Mouse (Mus musculus): ENCODE measurements around the gene Kcnj12. TPM values are rescaled to one million over a fixed set of nuclear protein-coding genes. Genes with fewer than 3 reads are reported as not detected.
A peak's percentile ranks its signal among the peaks of the same experiment; 100 is the strongest.

Gene Kcnj12
- polyA plus RNA-seq, 1 experiment from 2014 or later: 5.4 TPM

DNA sequence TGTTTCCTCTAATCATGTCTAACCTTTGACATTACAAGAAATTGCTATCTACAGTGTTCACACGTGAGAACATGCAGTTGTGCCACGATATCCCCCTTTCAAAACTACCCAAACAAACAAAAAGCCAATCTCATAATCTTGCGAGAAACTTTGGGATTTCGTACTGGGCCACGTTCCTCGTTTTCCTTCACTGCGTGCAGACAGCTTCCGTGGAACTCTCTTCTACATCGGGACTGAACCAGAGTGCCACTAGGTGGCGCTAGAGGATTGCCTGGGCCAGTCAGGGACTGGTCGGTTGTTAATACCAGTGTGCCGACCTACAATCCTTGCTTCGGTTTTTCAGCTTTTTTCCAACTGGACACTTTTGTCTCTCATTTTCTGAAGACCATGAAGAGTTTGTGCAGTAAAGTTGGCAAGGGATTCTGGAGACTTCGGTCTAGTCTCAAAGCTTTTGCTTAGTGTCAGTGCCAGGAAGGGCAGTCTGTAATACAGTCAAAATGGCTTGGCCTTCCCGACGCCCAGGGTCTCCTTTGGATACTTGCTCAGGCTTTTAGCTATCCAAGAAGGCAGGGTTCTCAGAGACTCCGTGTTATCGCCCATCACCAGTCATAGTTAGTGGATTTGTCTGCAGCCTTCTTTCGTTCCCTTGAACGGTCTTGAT is 82.0 kb downstream of the Kcnj12 start:
- H3K36me3 ChIP-seq (ENCODE audit: control insufficient read depth, insufficient read depth, low read length): no peaks in the 10 kb centered on the region
- H3K4me1 ChIP-seq (ENCODE audit: control insufficient read depth in 2 of 2, insufficient read depth in 2 of 2, low read length in 2 of 2): peaks cover 0 to 4% of the 10 kb centered on the region in 2 experiments; a peak in 2 of 4 replicates
- peak overlapping the region; percentile 40 for H3K4me2 ChIP-seq (ENCODE audit: low read length)
- H3K4me3 ChIP-seq (ENCODE audit: control insufficient read depth in 1 of 2, insufficient read depth in 1 of 2, low read depth in 1 of 2, low read length in 2 of 2): no peak overlapping the region
- H3K27me3 ChIP-seq (ENCODE audit: control insufficient read depth, insufficient read depth, low read length): no peaks in the 10 kb centered on the region
- H3K9ac ChIP-seq (ENCODE audit: low read length): no peak overlapping the region
- WGBS: 20% methylated on average over 20 of the region's 20 CpGs
- peak; percentile 50; the same call in 1 of the 2 replicates for ATAC-seq (ENCODE audit: insufficient number of reproducible peaks, insufficient read depth, low FRiP score, low read depth)
- no peaks in the 10 kb centered on the region for H3K9me3 ChIP-seq (ENCODE audit: control insufficient read depth, low read length)
- H3K27ac ChIP-seq (replicated peaks in 1 of 2; ENCODE audit: control insufficient read depth in 1 of 2, insufficient read depth in 1 of 2, low read depth in 2 of 2, low read length in 2 of 2): no peak overlapping the region

GRCm38 (mm10) chr11:61108911-61109361 is 86.6 kb downstream of the Kcnj12 start:
- no peak overlapping the region for H3K4me3 ChIP-seq (ENCODE audit: control insufficient read depth in 1 of 2, insufficient read depth in 1 of 2, low read depth in 1 of 2, low read length in 2 of 2)
- H3K27ac ChIP-seq (replicated peaks in 1 of 2; ENCODE audit: control insufficient read depth in 1 of 2, insufficient read depth in 1 of 2, low read depth in 2 of 2, low read length in 2 of 2): no peak overlapping the region
- H3K4me2 ChIP-seq (ENCODE audit: low read length): no peak overlapping the region
- H3K27me3 ChIP-seq (ENCODE audit: control insufficient read depth, insufficient read depth, low read length): no peaks in the 10 kb centered on the region
- ATAC-seq (ENCODE audit: insufficient number of reproducible peaks, insufficient read depth, low FRiP score, low read depth): no peak
- H3K36me3 ChIP-seq (ENCODE audit: control insufficient read depth, insufficient read depth, low read length): no peaks in the 10 kb centered on the region
- no peak overlapping the region for H3K9ac ChIP-seq (ENCODE audit: low read length)
- peaks cover 2 to 4% of the 10 kb centered on the region in 2 experiments; a peak in 2 of 4 replicates for H3K4me1 ChIP-seq (ENCODE audit: control insufficient read depth in 2 of 2, insufficient read depth in 2 of 2, low read length in 2 of 2)
- WGBS: 78% methylated on average over 12 of the region's 12 CpGs
- no peaks in the 10 kb centered on the region for H3K9me3 ChIP-seq (ENCODE audit: control insufficient read depth, low read length)

GRCm38 (mm10) chr11:61109707-61110106 is 87.3 kb downstream of the Kcnj12 start:
- H3K9ac ChIP-seq (ENCODE audit: low read length): no peak overlapping the region
- H3K27ac ChIP-seq (replicated peaks in 1 of 2; ENCODE audit: control insufficient read depth in 1 of 2, insufficient read depth in 1 of 2, low read depth in 2 of 2, low read length in 2 of 2): no peak overlapping the region
- H3K4me1 ChIP-seq (ENCODE audit: control insufficient read depth in 2 of 2, insufficient read depth in 2 of 2, low read length in 2 of 2): peaks cover 2 to 4% of the 10 kb centered on the region in 2 experiments; a peak in 2 of 4 replicates
- 74% methylated on average over 6 of the region's 6 CpGs for WGBS
- no peaks in the 10 kb centered on the region for H3K27me3 ChIP-seq (ENCODE audit: control insufficient read depth, insufficient read depth, low read length)
- ATAC-seq (ENCODE audit: insufficient number of reproducible peaks, insufficient read depth, low FRiP score, low read depth): no peak
- no peak overlapping the region for H3K4me2 ChIP-seq (ENCODE audit: low read length)
- H3K9me3 ChIP-seq (ENCODE audit: control insufficient read depth, low read length): no peaks in the 10 kb centered on the region
- H3K36me3 ChIP-seq (ENCODE audit: control insufficient read depth, insufficient read depth, low read length): no peaks in the 10 kb centered on the region
- H3K4me3 ChIP-seq (ENCODE audit: control insufficient read depth in 1 of 2, insufficient read depth in 1 of 2, low read depth in 1 of 2, low read length in 2 of 2): no peak overlapping the region

GRCm38 (mm10) chr11:61110113-61110512 is 87.7 kb downstream of the Kcnj12 start:
- WGBS: 69% methylated on average over 10 of the region's 10 CpGs

DNA sequence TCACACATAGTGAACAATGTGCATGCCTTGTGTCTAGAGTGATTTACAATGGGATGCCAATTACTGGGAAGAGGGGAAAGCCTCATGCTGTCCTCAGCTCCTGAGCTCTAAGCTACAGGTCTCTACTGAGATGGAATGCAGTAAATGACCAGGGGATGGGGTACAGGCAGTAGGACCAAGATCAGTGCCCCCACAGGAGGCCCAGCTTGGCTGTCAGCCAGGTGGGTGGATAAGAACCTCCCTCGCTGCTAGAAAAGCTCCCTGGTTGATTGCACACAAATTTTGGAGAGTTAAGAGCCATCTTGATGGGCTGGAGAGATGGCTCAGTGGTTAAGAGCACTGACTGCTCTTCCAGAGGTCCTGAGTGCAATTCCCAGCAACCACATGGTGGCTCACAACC is 88.6 kb downstream of the Kcnj12 start:
- no peak overlapping the region for H3K27ac ChIP-seq (replicated peaks in 1 of 2; ENCODE audit: control insufficient read depth in 1 of 2, insufficient read depth in 1 of 2, low read depth in 2 of 2, low read length in 2 of 2)
- WGBS: 15% methylated on average over 1 of the region's 1 CpGs
- no peak overlapping the region for H3K4me3 ChIP-seq (ENCODE audit: control insufficient read depth in 1 of 2, insufficient read depth in 1 of 2, low read depth in 1 of 2, low read length in 2 of 2)
- no peak overlapping the region for H3K9ac ChIP-seq (ENCODE audit: low read length)
- peaks cover 2 to 4% of the 10 kb centered on the region in 2 experiments; a peak in 2 of 4 replicates for H3K4me1 ChIP-seq (ENCODE audit: control insufficient read depth in 2 of 2, insufficient read depth in 2 of 2, low read length in 2 of 2)
- no peaks in the 10 kb centered on the region for H3K9me3 ChIP-seq (ENCODE audit: control insufficient read depth, low read length)
- no peaks in the 10 kb centered on the region for H3K27me3 ChIP-seq (ENCODE audit: control insufficient read depth, insufficient read depth, low read length)
- no peak for ATAC-seq (ENCODE audit: insufficient number of reproducible peaks, insufficient read depth, low FRiP score, low read depth)
- no peaks in the 10 kb centered on the region for H3K36me3 ChIP-seq (ENCODE audit: control insufficient read depth, insufficient read depth, low read length)
- no peak overlapping the region for H3K4me2 ChIP-seq (ENCODE audit: low read length)

More at GRCm38 (mm10) chr11:61110113-61110512, 87.7 kb downstream of the Kcnj12 start:
- Histone ChIP-seq H3K4me2 (ENCODE audit: low read length) (no peak overlapping the region), H3K4me1 (ENCODE audit: control insufficient read depth in 2 of 2, insufficient read depth in 2 of 2, low read length in 2 of 2) (peaks cover 2 to 4% of the 10 kb centered on the region in 2 experiments; a peak in 2 of 4 replicates), H3K27ac (replicated peaks in 1 of 2; ENCODE audit: control insufficient read depth in 1 of 2, insufficient read depth in 1 of 2, low read depth in 2 of 2, low read length in 2 of 2) (no peak overlapping the region), H3K9ac (ENCODE audit: low read length) (no peak overlapping the region), H3K4me3 (ENCODE audit: control insufficient read depth in 1 of 2, insufficient read depth in 1 of 2, low read depth in 1 of 2, low read length in 2 of 2) (no peak overlapping the region), H3K36me3 (ENCODE audit: control insufficient read depth, insufficient read depth, low read length) (no peaks in the 10 kb centered on the region), H3K9me3 (ENCODE audit: control insufficient read depth, low read length) (no peaks in the 10 kb centered on the region), H3K27me3 (ENCODE audit: control insufficient read depth, insufficient read depth, low read length) (no peaks in the 10 kb centered on the region)
- ATAC-seq (ENCODE audit: insufficient number of reproducible peaks, insufficient read depth, low FRiP score, low read depth): no peak

DNA sequence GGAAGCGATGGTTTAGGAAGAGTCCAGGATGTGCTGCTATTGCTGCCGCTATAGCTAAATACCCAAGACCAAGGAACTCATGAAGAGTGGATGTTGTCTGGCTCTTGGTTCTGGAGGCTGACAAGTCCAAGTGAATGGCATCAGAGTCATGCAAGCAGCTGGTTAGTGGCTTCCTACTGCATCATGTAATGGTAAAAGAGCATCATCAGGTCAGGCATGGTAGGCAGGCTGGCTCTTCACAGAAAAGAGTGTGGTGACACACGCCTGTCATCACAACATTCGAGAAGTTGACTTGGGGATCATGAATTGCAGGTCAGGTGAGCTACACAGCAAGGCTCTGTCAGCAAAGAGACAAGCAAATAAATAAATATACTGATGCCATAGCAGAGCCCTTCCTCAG is 89.1 kb downstream of the Kcnj12 start:
- WGBS: 78% methylated on average over 4 of the region's 4 CpGs
- no peak for ATAC-seq (ENCODE audit: insufficient number of reproducible peaks, insufficient read depth, low FRiP score, low read depth)
- Histone ChIP-seq H3K36me3 (ENCODE audit: control insufficient read depth, insufficient read depth, low read length) (no peaks in the 10 kb centered on the region), H3K4me1 (ENCODE audit: control insufficient read depth in 2 of 2, insufficient read depth in 2 of 2, low read length in 2 of 2) (peaks cover 2 to 4% of the 10 kb centered on the region in 2 experiments; a peak in 2 of 4 replicates), H3K9me3 (ENCODE audit: control insufficient read depth, low read length) (no peaks in the 10 kb centered on the region), H3K27ac (replicated peaks in 1 of 2; ENCODE audit: control insufficient read depth in 1 of 2, insufficient read depth in 1 of 2, low read depth in 2 of 2, low read length in 2 of 2) (no peak overlapping the region), H3K4me3 (ENCODE audit: control insufficient read depth in 1 of 2, insufficient read depth in 1 of 2, low read depth in 1 of 2, low read length in 2 of 2) (no peak overlapping the region), H3K27me3 (ENCODE audit: control insufficient read depth, insufficient read depth, low read length) (no peaks in the 10 kb centered on the region), H3K9ac (ENCODE audit: low read length) (no peak overlapping the region), H3K4me2 (ENCODE audit: low read length) (no peak overlapping the region)

DNA sequence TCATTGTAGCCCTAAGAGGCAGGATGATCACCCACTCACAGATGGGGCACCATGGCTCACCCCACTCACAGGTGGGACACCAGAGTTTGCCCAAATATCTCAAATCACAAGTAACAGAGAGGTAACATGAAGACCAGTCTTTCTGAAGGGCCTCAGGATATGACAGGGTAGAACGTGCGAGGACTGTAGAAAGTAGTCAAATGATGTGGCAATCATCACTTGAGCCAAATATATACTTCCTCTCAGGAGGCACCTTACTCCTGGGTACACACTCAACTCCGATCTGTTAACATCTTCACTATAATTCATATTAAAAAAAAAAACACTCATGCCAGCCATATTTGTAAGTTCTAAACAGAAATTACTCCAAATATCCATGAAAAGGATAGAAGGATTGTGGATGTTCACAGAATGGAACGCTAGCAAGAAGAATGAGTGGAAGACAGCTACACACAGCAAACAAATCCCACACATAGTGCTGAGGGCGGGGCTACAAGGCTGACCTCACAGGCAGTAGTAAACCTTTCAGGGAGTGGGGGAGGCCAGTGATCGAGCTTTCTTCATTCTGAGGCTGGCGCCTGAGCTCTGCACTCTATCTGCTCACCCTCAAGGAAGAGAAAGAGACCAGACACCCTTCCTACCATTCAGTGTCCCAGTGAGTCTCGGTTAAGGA is 90.1 kb downstream of the Kcnj12 start:
- Histone ChIP-seq H3K9ac (ENCODE audit: low read length) (no peak overlapping the region), H3K27ac (replicated peaks in 1 of 2; ENCODE audit: control insufficient read depth in 1 of 2, insufficient read depth in 1 of 2, low read depth in 2 of 2, low read length in 2 of 2) (no peak overlapping the region), H3K27me3 (ENCODE audit: control insufficient read depth, insufficient read depth, low read length) (no peaks in the 10 kb centered on the region), H3K4me3 (ENCODE audit: control insufficient read depth in 1 of 2, insufficient read depth in 1 of 2, low read depth in 1 of 2, low read length in 2 of 2) (no peak overlapping the region), H3K4me1 (ENCODE audit: control insufficient read depth in 2 of 2, insufficient read depth in 2 of 2, low read length in 2 of 2) (peaks cover 2 to 4% of the 10 kb centered on the region in 2 experiments; a peak in 2 of 4 replicates), H3K4me2 (ENCODE audit: low read length) (no peak overlapping the region), H3K36me3 (ENCODE audit: control insufficient read depth, insufficient read depth, low read length) (no peaks in the 10 kb centered on the region), H3K9me3 (ENCODE audit: control insufficient read depth, low read length) (no peaks in the 10 kb centered on the region)
- 75% methylated on average over 8 of the region's 8 CpGs for WGBS
- ATAC-seq (ENCODE audit: insufficient number of reproducible peaks, insufficient read depth, low FRiP score, low read depth): no peak
